Mouse (Mus musculus): ENCODE results near the gene Il23a. TPM values are rescaled to one million over a fixed set of nuclear protein-coding genes. Genes with fewer than 3 reads are reported as not detected.
"Not testable (repeated sequence)": the region's sequence is repeated elsewhere in the genome, so short reads cannot be mapped to it uniquely, and the experiment has no call there.

The Il23a gene
- polyA plus RNA-seq, 1 experiment, result 0.08 TPM

- 91% methylated on average over 3 of the region's 3 CpGs for WGBS
- Histone ChIP-seq H3K4me1 (ENCODE audit: control insufficient read depth, insufficient read depth, low read length) (peaks cover 13% of the 10 kb centered on the region), H3K4me3 (replicated peaks; ENCODE audit: extremely low read depth, low read depth, low read length) (no peak overlapping the region)
- TF ChIP-seq POLR2A (IDR thresholded peaks at IDR 0.05; ENCODE audit: borderline replicate concordance, extremely low read depth, low read depth, low read length) (no peak), CTCF (IDR thresholded peaks at IDR 0.05; ENCODE audit: insufficient read depth, low read length) (no peak)
- DNase-seq, result no peak
These were observed 37.6 kb upstream of the Il23a start for GRCm38 (mm10) chr10:128336195-128336594.

GRCm38 (mm10) chr10:128335582-128335981 lies 37.0 kb upstream of the Il23a start:
- TF ChIP-seq POLR2A (IDR thresholded peaks at IDR 0.05; ENCODE audit: borderline replicate concordance, extremely low read depth, low read depth, low read length) (no peak), CTCF (IDR thresholded peaks at IDR 0.05; ENCODE audit: insufficient read depth, low read length) (peak; percentile 55; the same call in 1 of the 2 replicates)
- Histone ChIP-seq H3K4me1 (ENCODE audit: control insufficient read depth, insufficient read depth, low read length) (peaks cover 13% of the 10 kb centered on the region), H3K4me3 (replicated peaks; ENCODE audit: extremely low read depth, low read depth, low read length) (no peak overlapping the region)
- WGBS, result 2% methylated on average over 4 of the region's 4 CpGs
- peak; percentile 75 for DNase-seq

GRCm38 (mm10) chr10:128332358-128333249 lies 34.1 kb upstream of the Il23a start:
- DNase-seq; H3K4me3 ChIP-seq (replicated peaks; ENCODE audit: extremely low read depth, low read depth, low read length): not testable (repeated sequence)
- 70% methylated on average over 6 of the region's 6 CpGs for WGBS

GRCm38 (mm10) chr10:128327610-128328009 lies 29.1 kb upstream of the Il23a start:
- WGBS, result 79% methylated on average over 10 of the region's 10 CpGs
- H3K4me1 ChIP-seq (ENCODE audit: control insufficient read depth, insufficient read depth, low read length), result no peaks in the 10 kb centered on the region
- TF ChIP-seq POLR2A (IDR thresholded peaks at IDR 0.05; ENCODE audit: borderline replicate concordance, extremely low read depth, low read depth, low read length) (no peak), CTCF (IDR thresholded peaks at IDR 0.05; ENCODE audit: insufficient read depth, low read length) (no peak)
- H3K4me3 ChIP-seq (replicated peaks; ENCODE audit: extremely low read depth, low read depth, low read length), result no peak overlapping the region
- no peak for DNase-seq

More at GRCm38 (mm10) chr10:128332358-128333249, 34.1 kb upstream of the Il23a start:
- H3K4me1 ChIP-seq (ENCODE audit: control insufficient read depth, insufficient read depth, low read length), result not testable (repeated sequence)

- DNase-seq, result no peak
- no peaks in the 10 kb centered on the region for H3K4me1 ChIP-seq (ENCODE audit: control insufficient read depth, insufficient read depth, low read length)
- no peak overlapping the region for H3K4me3 ChIP-seq (replicated peaks; ENCODE audit: extremely low read depth, low read depth, low read length)
- 92% methylated on average over 8 of the region's 8 CpGs for WGBS
- TF ChIP-seq CTCF (IDR thresholded peaks at IDR 0.05; ENCODE audit: insufficient read depth, low read length), result no peak
- no peak for TF ChIP-seq POLR2A (IDR thresholded peaks at IDR 0.05; ENCODE audit: borderline replicate concordance, extremely low read depth, low read depth, low read length)
These were observed 28.3 kb upstream of the Il23a start for GRCm38 (mm10) chr10:128326825-128327224.

- no peaks in the 10 kb centered on the region; the same call in 1 of the 2 replicates for H3K4me1 ChIP-seq (ENCODE audit: control insufficient read depth, insufficient read depth, low read length)
- DNase-seq, result no peak
- H3K4me3 ChIP-seq (replicated peaks; ENCODE audit: extremely low read depth, low read depth, low read length), result no peak overlapping the region
- 55% methylated on average over 8 of the region's 8 CpGs for WGBS
- no peak for TF ChIP-seq CTCF (IDR thresholded peaks at IDR 0.05; ENCODE audit: insufficient read depth, low read length)
- no peak for TF ChIP-seq POLR2A (IDR thresholded peaks at IDR 0.05; ENCODE audit: borderline replicate concordance, extremely low read depth, low read depth, low read length)
These were observed 25.0 kb upstream of the Il23a start for GRCm38 (mm10) chr10:128323516-128323915.

- WGBS, result under 1% methylated on average over 40 of the region's 40 CpGs
- TF ChIP-seq CTCF (IDR thresholded peaks at IDR 0.05; ENCODE audit: insufficient read depth, low read length) (no peak), POLR2A (IDR thresholded peaks at IDR 0.05; ENCODE audit: borderline replicate concordance, extremely low read depth, low read depth, low read length) (peak; percentile 41; the same call in 1 of the 2 replicates)
- peak within 1 kb of the TSS; percentile 62 for H3K4me3 ChIP-seq (replicated peaks; ENCODE audit: extremely low read depth, low read depth, low read length)
- DNase-seq, result peak; percentile 89
- H3K4me1 ChIP-seq (ENCODE audit: control insufficient read depth, insufficient read depth, low read length), result no peaks in the 10 kb centered on the region; the same call in 1 of the 2 replicates
These were observed 23.9 kb upstream of the Il23a start, which contains the start of gene Cnpy2 for GRCm38 (mm10) chr10:128322141-128323108. TSS of gene Cnpy2 (plus strand) at chr10:128322459.

GRCm38 (mm10) chr10:128321641-128322040 lies 23.1 kb upstream of the Il23a start:
- H3K4me3 ChIP-seq (replicated peaks; ENCODE audit: extremely low read depth, low read depth, low read length), result peak overlapping the region; percentile 36
- TF ChIP-seq CTCF (IDR thresholded peaks at IDR 0.05; ENCODE audit: insufficient read depth, low read length), result no peak
- TF ChIP-seq POLR2A (IDR thresholded peaks at IDR 0.05; ENCODE audit: borderline replicate concordance, extremely low read depth, low read depth, low read length), result no peak
- DNase-seq, result no peak
- 57% methylated on average over 12 of the region's 12 CpGs for WGBS
- H3K4me1 ChIP-seq (ENCODE audit: control insufficient read depth, insufficient read depth, low read length), result no peaks in the 10 kb centered on the region; the same call in 1 of the 2 replicates

GRCm38 (mm10) chr10:128315578-128315977 lies 17.0 kb upstream of the Il23a start:
- TF ChIP-seq POLR2A (IDR thresholded peaks at IDR 0.05; ENCODE audit: borderline replicate concordance, extremely low read depth, low read depth, low read length), result no peak
- H3K4me1 ChIP-seq (ENCODE audit: control insufficient read depth, insufficient read depth, low read length), result no peaks in the 10 kb centered on the region
- no peak overlapping the region for H3K4me3 ChIP-seq (replicated peaks; ENCODE audit: extremely low read depth, low read depth, low read length)
- 91% methylated on average over 8 of the region's 8 CpGs for WGBS
- no peak for DNase-seq

Data from lung, adult 2 months (tissue).